Mouse (Mus musculus) liver, embryonic 16.5 days (tissue): ENCODE measurements around the gene Slc35a3. TPM values are rescaled to one million over a fixed set of nuclear protein-coding genes. Genes with fewer than 3 reads are reported as not detected.
A peak's percentile ranks its signal among the peaks of the same experiment; 100 is the strongest.
"Not testable (repeated sequence)": the region's sequence is repeated elsewhere in the genome, so short reads cannot be mapped to it uniquely, and the experiment has no call there.

Experiments
- ATAC-seq: fragments of 200-750 bp; cut with Nextera tagmentation; 2 replicates; pipeline ENCODE4 v1.8.0; 2017; ENCODE audit warnings: low read depth, mild to moderate bottlenecking, moderate number of reproducible peaks, moderate library complexity
- H3K27ac ChIP-seq: fragments of 300-500 bp; sonication (generic); 2 replicates; pipeline ENCODE4 v1.5.1; 2014; ENCODE audit warnings: mild to moderate bottlenecking, low read length
- H3K27me3 ChIP-seq: fragments of 300-500 bp; sonication (generic); 2 replicates; pipeline ENCODE4 v1.6.1; 2014; ENCODE audit warnings: low read depth, low read length, mixed read lengths; ENCODE audit not compliant: control insufficient read depth, insufficient read depth
- H3K36me3 ChIP-seq: fragments of 300-500 bp; sonication (generic); 2 replicates; pipeline ENCODE4 v1.6.1; 2014; ENCODE audit warnings: mild to moderate bottlenecking; ENCODE audit not compliant: control insufficient read depth, insufficient read depth
- H3K4me1 ChIP-seq: fragments of 300-500 bp; sonication (generic); 2 replicates; pipeline ENCODE4 v1.6.1; 2014; ENCODE audit warnings: low read depth, low read length, mixed read lengths; ENCODE audit not compliant: control insufficient read depth
- H3K4me2 ChIP-seq: fragments of 300-500 bp; sonication (generic); 2 replicates; pipeline ENCODE4 v1.6.1; 2014; ENCODE audit warnings: low read depth, low read length, mixed read lengths
- H3K4me3 ChIP-seq: fragments of 300-500 bp; sonication (generic); 2 replicates; pipeline ENCODE4 v1.5.1; 2014; ENCODE audit warnings: low read depth, mild to moderate bottlenecking, low read length
- H3K9ac ChIP-seq: fragments of 300-500 bp; sonication (generic); 2 replicates; pipeline ENCODE4 v1.6.1; 2014; ENCODE audit warnings: low read depth, low read length
- H3K9me3 ChIP-seq: fragments of 300-500 bp; sonication (generic); replicated peaks from 2 replicates; pipeline ENCODE4 v1.6.1; 2016; ENCODE audit warnings: low read length; ENCODE audit not compliant: control insufficient read depth
- WGBS: fragments of 180-500 bp; shearing (Covaris S2); extraction: QIAGEN DNeasy Blood & Tissue Kit; methylation state at CpG from one replicate; pipeline ENCODE4 v1.1.7; 2014; ENCODE audit not compliant: insufficient replicate concordance; 5-methylcytosine and 5-hydroxymethylcytosine counted together
- polyA plus RNA-seq: library from polyadenylated mRNA; unstranded; fragments of >200 nt; fragmentation: Nextera tagmentation; extraction: Ambion mirVana; gene quantifications from 2 replicates; pipeline ENCODE4 v1.2.1, GENCODE M21; 2015

Gene Slc35a3
- polyA plus RNA-seq: 7.0 and 7.2 TPM in 2 replicates

- Histone ChIP-seq H3K4me3 (peak within 1 kb of the TSS; percentile 100), H3K27ac (peak within 1 kb of the TSS; percentile 93), H3K36me3 (no peaks in the 10 kb centered on the region), H3K4me1 (peaks cover 21% of the 10 kb centered on the region), H3K9me3 (no peaks in the 10 kb centered on the region), H3K9ac (peak within 1 kb of the TSS; percentile 100), H3K27me3 (no peaks in the 10 kb centered on the region), H3K4me2 (peak within 1 kb of the TSS; percentile 91)
- WGBS: 4% methylated on average over 8 of the region's 8 CpGs
- no peak for ATAC-seq
Measured at GRCm38 (mm10) chr3:116712436-116712881, at the start of gene Slc35a3. Slc35a3 (minus strand) TSS chr3:116712831.

DNA sequence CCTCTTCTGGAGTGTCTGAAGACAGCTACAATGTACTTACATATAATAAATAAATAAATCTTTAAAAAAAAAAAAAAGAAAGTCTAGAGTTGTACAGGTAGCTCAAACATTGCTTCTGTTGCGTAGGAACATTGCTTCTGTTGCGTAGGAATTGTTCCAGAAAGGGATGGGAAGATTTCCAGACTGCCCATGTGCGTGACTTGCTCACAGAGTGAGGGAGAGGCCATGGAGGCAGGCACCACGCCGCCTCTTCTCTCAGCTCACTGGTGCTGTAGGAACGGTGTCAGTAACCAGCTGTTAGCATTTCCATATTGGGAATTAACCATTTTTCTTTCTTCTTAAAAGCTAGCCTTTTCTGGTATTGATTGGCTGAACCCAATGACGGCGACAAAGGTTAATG is 40.2 kb upstream of the Slc35a3 start:
- Histone ChIP-seq H3K36me3 (peaks cover 3% of the 10 kb centered on the region), H3K4me1 (no peaks in the 10 kb centered on the region), H3K4me2 (no peak overlapping the region), H3K4me3 (no peak overlapping the region), H3K27ac (no peak overlapping the region), H3K9ac (no peak overlapping the region), H3K9me3 (no peaks in the 10 kb centered on the region), H3K27me3 (no peaks in the 10 kb centered on the region)
- WGBS: 84% methylated on average over 8 of the region's 8 CpGs
- ATAC-seq: no peak

GRCm38 (mm10) chr3:116751191-116751860 is 38.7 kb upstream of the Slc35a3 start:
- 75% methylated on average over 4 of the region's 4 CpGs for WGBS
- ATAC-seq: peak; percentile 43; the same call in 1 of the 2 replicates
- peaks cover 3% of the 10 kb centered on the region for H3K36me3 ChIP-seq

DNA sequence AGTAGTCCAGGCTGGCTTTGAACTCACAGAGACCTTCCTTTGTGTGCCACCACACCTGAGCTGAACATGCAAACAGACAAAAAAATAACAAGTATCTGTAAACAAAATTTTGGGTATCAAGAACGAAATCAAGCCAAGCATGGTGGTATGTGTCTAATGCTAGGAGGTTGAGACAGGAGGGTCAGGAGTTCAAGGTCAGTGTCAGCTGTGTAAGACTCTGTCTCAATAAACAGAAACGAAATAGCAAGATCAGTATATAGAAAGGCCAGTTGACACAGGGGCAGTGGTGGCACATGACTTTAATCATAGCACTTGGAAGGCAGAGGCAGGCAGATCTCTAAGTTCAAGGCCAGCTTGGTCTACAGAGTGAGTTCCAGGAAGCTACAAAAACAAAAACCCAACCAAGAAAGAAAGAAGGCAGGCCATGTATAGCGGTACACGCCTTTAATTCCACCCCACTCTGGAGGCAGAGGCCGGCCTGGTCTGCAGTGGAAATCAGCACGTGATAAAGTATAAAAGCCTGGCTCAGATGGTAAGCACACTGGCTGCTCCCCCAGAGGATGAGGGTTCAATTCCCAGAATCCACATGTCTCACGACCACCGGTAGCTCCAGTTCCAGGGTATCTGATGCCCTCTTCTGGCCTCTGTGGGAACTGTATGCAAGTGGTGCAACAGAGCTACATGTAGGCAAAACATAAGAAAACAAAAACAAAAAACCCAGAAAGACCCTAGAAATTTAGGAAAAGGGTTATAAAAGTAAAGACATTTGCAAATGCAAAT is 36.0 kb upstream of the Slc35a3 start:
- WGBS: 58% methylated on average over 8 of the region's 8 CpGs

More at GRCm38 (mm10) chr3:116751191-116751860, 38.7 kb upstream of the Slc35a3 start:
- H3K4me3 ChIP-seq: no peak overlapping the region
- no peak overlapping the region for H3K4me2 ChIP-seq
- no peaks in the 10 kb centered on the region for H3K9me3 ChIP-seq
- no peak overlapping the region for H3K9ac ChIP-seq
- H3K4me1 ChIP-seq: no peaks in the 10 kb centered on the region
- no peak overlapping the region for H3K27ac ChIP-seq
- H3K27me3 ChIP-seq: no peaks in the 10 kb centered on the region

GRCm38 (mm10) chr3:116747648-116748047 is 35.0 kb upstream of the Slc35a3 start:
- WGBS: 78% methylated on average over 7 of the region's 7 CpGs
- not testable (repeated sequence) for H3K36me3 ChIP-seq, H3K27me3 ChIP-seq, H3K4me1 ChIP-seq, ATAC-seq, H3K9me3 ChIP-seq, H3K4me2 ChIP-seq, H3K27ac ChIP-seq, H3K9ac ChIP-seq, H3K4me3 ChIP-seq

More for the DNA sequence above, 36.0 kb upstream of the Slc35a3 start:
- H3K4me1 ChIP-seq: no peaks in the 10 kb centered on the region
- H3K27ac ChIP-seq: no peak overlapping the region
- H3K9ac ChIP-seq: no peak overlapping the region
- no peaks in the 10 kb centered on the region for H3K27me3 ChIP-seq
- no peaks in the 10 kb centered on the region for H3K9me3 ChIP-seq
- ATAC-seq: no peak
- H3K4me2 ChIP-seq: no peak overlapping the region
- H3K36me3 ChIP-seq: peaks cover 3% of the 10 kb centered on the region
- H3K4me3 ChIP-seq: no peak overlapping the region

DNA sequence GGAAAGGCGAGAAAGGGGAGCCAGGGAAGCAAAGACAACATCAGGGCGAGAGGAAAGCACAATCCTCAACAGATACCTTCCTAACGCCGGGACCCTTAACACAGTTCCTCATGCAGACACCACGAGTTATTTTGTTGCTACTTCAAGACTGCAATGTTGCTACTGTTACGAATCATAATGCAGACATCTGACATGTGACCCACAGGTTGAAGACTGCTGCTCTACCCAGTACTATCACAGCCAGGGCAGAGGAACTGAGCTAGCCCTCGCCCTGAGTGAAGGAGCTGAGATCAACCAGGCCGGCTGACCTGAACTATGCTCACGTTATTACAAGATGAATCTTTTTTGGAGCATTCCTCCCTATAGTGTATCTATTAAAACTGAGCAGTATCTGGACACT is 28.3 kb upstream of the Slc35a3 start:
- Histone ChIP-seq H3K36me3 (no peaks in the 10 kb centered on the region; the same call in 1 of the 2 replicates), H3K4me2 (no peak overlapping the region), H3K9me3 (no peaks in the 10 kb centered on the region), H3K9ac (no peak overlapping the region), H3K27me3 (no peaks in the 10 kb centered on the region), H3K27ac (no peak overlapping the region), H3K4me1 (peaks cover 4% of the 10 kb centered on the region), H3K4me3 (no peak overlapping the region)
- ATAC-seq: no peak
- 70% methylated on average over 9 of the region's 9 CpGs for WGBS

DNA sequence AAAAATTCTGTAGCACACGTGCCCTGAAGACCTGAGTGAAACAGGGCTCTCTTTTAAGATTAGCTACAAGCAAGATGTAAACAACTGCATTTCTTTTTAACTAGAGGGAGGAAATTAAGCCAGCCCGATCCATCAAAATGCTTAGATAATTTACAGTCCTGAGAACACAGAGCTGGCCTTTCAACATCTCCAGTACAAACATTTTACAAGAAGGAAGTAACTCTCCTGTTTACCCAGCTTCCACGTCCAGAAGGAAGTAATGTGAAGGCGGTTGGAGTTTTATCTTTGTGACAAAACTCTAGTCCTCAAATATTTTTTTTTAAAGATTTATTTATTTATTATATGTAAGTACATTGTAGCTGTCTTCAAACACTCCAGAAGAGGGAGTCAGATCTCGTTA is 27.5 kb upstream of the Slc35a3 start:
- WGBS: 54% methylated on average over 5 of the region's 5 CpGs
- no peak for ATAC-seq

GRCm38 (mm10) chr3:116737326-116737731 is 24.7 kb upstream of the Slc35a3 start:
- 52% methylated on average over 8 of the region's 8 CpGs for WGBS
- H3K27ac ChIP-seq: 0 out of 2 replicates have a peak overlapping the region, but pooled peaks have one; percentile 12
- H3K27me3 ChIP-seq: no peaks in the 10 kb centered on the region
- peak; percentile 86 for ATAC-seq
- H3K9ac ChIP-seq: no peak overlapping the region
- H3K9me3 ChIP-seq: no peaks in the 10 kb centered on the region
- H3K36me3 ChIP-seq: no peaks in the 10 kb centered on the region
- no peak overlapping the region for H3K4me3 ChIP-seq
- no peak overlapping the region for H3K4me2 ChIP-seq
- peaks cover 4% of the 10 kb centered on the region for H3K4me1 ChIP-seq

More for the DNA sequence above, 27.5 kb upstream of the Slc35a3 start:
- Histone ChIP-seq H3K9me3 (no peaks in the 10 kb centered on the region), H3K27ac (no peak overlapping the region), H3K4me3 (no peak overlapping the region), H3K36me3 (no peaks in the 10 kb centered on the region; the same call in 1 of the 2 replicates), H3K27me3 (no peaks in the 10 kb centered on the region), H3K4me1 (peaks cover 4% of the 10 kb centered on the region), H3K9ac (no peak overlapping the region), H3K4me2 (no peak overlapping the region)
